Mouse (Mus musculus) hindbrain, embryonic 10.5 days (tissue): ENCODE results near the gene Gm28038. TPM values are rescaled to one million over a fixed set of nuclear protein-coding genes. Genes with fewer than 3 reads are reported as not detected.

Experiments used
- DNase-seq: peaks from one replicate; pipeline ENCODE4 v3.0.0-alpha.2; 2017; ENCODE audit warnings: low spot score
- H3K27ac ChIP-seq: fragments of 300-500 bp; sonication (generic); 2 replicates; pipeline ENCODE4 v1.5.1; 2016; ENCODE audit warnings: mild to moderate bottlenecking, moderate library complexity
- H3K27me3 ChIP-seq: fragments of 300-500 bp; sonication (generic); 2 replicates; pipeline ENCODE4 v1.6.1; 2016; ENCODE audit warnings: mild to moderate bottlenecking; ENCODE audit not compliant: poor library complexity, insufficient read depth, severe bottlenecking
- H3K36me3 ChIP-seq: fragments of 300-500 bp; sonication (generic); 2 replicates; pipeline ENCODE4 v1.6.1; 2016; ENCODE audit warnings: mild to moderate bottlenecking, moderate library complexity
- H3K4me1 ChIP-seq: fragments of 300-500 bp; sonication (generic); replicated peaks from 2 replicates; pipeline ENCODE4 v1.6.1; 2016; ENCODE audit warnings: mild to moderate bottlenecking
- H3K4me3 ChIP-seq: fragments of 300-500 bp; sonication (generic); 2 replicates; pipeline ENCODE4 v1.5.1; 2016; ENCODE audit warnings: mild to moderate bottlenecking, moderate library complexity
- H3K9me3 ChIP-seq: fragments of 300-500 bp; sonication (generic); 2 replicates; pipeline ENCODE4 v1.6.1; 2016; ENCODE audit warnings: mild to moderate bottlenecking, moderate library complexity
- WGBS: fragments of 180-500 bp; shearing (Covaris S2); methylation state at CpG from one replicate; pipeline ENCODE4 v1.1.7; 2016; 5-methylcytosine and 5-hydroxymethylcytosine counted together
- polyA plus RNA-seq: library from polyadenylated mRNA; unstranded; fragments of >200 nt; fragmentation: Nextera tagmentation; extraction: Ambion mirVana; gene quantifications from 2 replicates; pipeline ENCODE4 v1.2.1, GENCODE M21; 2016

Gene Gm28038
- polyA plus RNA-seq, 1 experiment from 2014 or later = not detected

DNA sequence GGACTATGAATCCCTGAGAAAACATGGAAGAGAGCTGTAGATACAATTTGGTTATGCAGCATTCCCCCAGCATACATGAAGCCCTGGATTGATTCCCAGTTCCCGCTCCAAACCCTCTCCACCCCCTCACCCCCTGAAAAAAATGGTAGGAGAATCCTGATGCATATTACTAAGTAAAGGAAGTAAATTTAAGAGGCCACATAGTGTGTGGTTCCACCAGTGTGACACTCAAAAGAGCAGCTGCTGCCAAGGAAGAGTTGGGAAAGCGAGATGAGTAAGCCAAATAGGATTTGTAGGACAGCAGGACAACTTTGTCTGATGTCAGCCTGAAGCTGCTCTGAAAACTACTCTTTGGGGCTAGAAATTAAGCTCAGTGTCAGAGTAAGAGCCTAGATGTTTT lies 30.6 kb downstream of the Gm28038 start:
- H3K27ac ChIP-seq = no peak overlapping the region
- no peak for DNase-seq
- no peak overlapping the region for H3K4me3 ChIP-seq
- no peaks in the 10 kb centered on the region for H3K4me1 ChIP-seq
- H3K9me3 ChIP-seq = no peaks in the 10 kb centered on the region
- H3K27me3 ChIP-seq = no peaks in the 10 kb centered on the region
- 94% methylated on average over 2 of the region's 2 CpGs for WGBS
- peaks cover 98% of the 10 kb centered on the region for H3K36me3 ChIP-seq

DNA sequence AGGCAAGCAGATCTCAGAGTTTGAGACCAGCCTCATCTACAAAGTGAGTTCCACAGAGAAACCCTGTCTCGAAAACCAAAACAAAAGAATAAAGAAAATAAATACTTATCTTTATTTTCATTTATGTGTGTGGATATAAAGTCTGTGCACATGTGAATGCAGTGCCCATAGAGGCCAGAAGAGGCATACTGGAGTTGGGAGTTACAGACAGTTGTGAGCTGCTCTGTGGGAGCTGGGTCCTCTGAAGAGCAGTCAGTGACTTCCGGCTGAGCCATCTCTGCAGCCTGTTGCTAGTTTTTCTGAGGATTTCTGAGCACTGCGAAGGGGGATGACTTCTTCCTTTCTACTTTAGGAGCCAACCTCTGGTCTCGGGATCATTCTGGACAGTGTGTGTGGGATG lies 35.3 kb downstream of the Gm28038 start:
- no peak overlapping the region for H3K4me3 ChIP-seq
- WGBS = 93% methylated on average over 4 of the region's 4 CpGs
- no peaks in the 10 kb centered on the region for H3K27me3 ChIP-seq
- peaks cover 98% of the 10 kb centered on the region for H3K36me3 ChIP-seq
- DNase-seq = no peak
- no peak overlapping the region for H3K27ac ChIP-seq
- no peaks in the 10 kb centered on the region for H3K4me1 ChIP-seq
- no peaks in the 10 kb centered on the region for H3K9me3 ChIP-seq

DNA sequence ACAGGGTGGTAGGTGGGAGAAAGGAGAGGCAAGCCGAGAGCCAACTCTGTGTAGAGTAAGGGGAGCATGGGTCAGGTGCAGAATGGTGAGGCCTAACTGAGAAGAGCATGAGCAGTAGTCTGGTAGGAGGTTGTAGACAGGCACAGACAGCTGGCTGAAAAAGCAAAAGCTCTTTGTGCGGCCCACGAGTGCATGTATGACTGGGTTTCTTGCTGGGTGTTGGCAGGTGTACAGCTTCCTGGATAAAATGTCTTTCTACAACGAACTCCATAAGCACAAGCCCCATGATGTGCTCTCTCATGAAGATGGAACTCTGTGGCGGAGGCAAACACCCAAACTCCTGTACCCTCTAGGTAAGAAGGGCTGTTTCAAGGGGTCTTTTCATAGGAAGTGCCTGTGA lies 36.1 kb downstream of the Gm28038 start:
- Histone ChIP-seq H3K36me3 (peaks cover 100% of the 10 kb centered on the region), H3K9me3 (no peaks in the 10 kb centered on the region), H3K4me3 (no peak overlapping the region), H3K4me1 (no peaks in the 10 kb centered on the region), H3K27me3 (no peaks in the 10 kb centered on the region), H3K27ac (no peak overlapping the region)
- no peak for DNase-seq
- WGBS = 96% methylated on average over 5 of the region's 5 CpGs

DNA sequence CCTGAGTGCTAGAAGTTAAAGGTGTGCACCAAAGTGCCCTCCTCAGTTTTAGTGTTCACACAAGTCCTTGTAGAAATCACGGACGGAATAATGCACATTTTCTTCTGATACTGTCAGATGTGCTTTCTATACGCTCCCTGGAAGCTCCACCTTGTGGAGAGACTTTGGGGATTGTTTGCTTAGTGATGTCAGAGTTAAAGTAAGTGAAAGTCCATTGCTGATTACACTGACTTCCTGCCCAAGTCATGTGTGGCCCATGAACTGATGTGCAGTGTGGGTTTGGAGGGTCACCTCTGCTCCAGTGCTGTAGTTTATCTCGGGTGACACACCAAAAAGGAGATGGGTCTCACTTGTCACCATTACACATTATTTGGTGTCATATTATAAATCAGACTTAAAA lies 38.4 kb downstream of the Gm28038 start:
- Histone ChIP-seq H3K9me3 (no peaks in the 10 kb centered on the region), H3K4me1 (no peaks in the 10 kb centered on the region), H3K4me3 (no peak overlapping the region), H3K27ac (no peak overlapping the region), H3K36me3 (peaks cover 100% of the 10 kb centered on the region), H3K27me3 (no peaks in the 10 kb centered on the region)
- WGBS = 93% methylated on average over 4 of the region's 4 CpGs
- DNase-seq = no peak

DNA sequence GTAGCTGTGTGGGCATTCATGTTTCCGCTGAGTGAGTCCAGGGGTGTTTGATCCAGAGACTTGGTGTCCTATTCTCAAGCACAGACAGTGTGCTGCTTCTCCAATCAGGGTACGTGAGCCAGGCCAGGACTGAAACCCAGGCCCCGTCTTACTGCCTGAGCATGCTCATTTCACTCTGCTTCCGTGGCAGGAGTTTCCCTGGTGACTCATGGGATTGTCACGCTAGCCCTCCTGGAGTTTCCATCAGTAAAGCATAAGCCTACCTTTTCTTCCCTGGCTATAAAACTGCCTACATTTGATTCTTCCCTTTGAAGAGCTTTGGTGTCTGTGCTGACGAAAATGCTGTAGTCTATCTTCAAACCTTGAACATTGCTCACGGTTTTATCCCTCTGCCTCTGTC lies 42.3 kb downstream of the Gm28038 start:
- peaks cover 100% of the 10 kb centered on the region for H3K36me3 ChIP-seq

DNA sequence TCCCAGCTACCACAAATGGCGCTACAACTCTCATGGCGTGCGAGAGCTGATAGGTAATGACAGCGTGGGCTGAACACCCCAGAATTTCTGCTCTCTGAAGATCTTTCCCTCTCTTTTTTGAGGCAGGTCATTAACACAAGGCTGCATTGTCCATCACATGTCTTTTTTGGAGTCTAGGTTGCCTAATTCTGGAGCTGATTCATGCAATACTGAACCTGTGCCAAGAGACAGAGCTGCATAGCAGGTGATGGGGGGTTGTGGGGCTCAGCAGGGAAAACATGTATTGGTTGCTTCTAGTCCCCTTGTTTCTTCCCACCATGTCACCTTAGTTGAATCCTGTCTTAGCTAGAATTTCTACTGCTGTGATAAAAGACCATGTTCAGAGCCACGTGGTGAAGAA lies 44.5 kb downstream of the Gm28038 start:
- no peak overlapping the region for H3K27ac ChIP-seq
- no peaks in the 10 kb centered on the region for H3K27me3 ChIP-seq
- no peak overlapping the region for H3K4me3 ChIP-seq
- peaks cover 100% of the 10 kb centered on the region for H3K36me3 ChIP-seq
- no peak for DNase-seq
- no peaks in the 10 kb centered on the region for H3K9me3 ChIP-seq
- H3K4me1 ChIP-seq = no peaks in the 10 kb centered on the region
- 95% methylated on average over 5 of the region's 5 CpGs for WGBS

More for the DNA sequence above, 42.3 kb downstream of the Gm28038 start:
- no peak for DNase-seq
- WGBS = 93% methylated on average over 7 of the region's 7 CpGs
- Histone ChIP-seq H3K27ac (no peak overlapping the region), H3K4me1 (no peaks in the 10 kb centered on the region), H3K4me3 (no peak overlapping the region), H3K27me3 (no peaks in the 10 kb centered on the region), H3K9me3 (no peaks in the 10 kb centered on the region)

DNA sequence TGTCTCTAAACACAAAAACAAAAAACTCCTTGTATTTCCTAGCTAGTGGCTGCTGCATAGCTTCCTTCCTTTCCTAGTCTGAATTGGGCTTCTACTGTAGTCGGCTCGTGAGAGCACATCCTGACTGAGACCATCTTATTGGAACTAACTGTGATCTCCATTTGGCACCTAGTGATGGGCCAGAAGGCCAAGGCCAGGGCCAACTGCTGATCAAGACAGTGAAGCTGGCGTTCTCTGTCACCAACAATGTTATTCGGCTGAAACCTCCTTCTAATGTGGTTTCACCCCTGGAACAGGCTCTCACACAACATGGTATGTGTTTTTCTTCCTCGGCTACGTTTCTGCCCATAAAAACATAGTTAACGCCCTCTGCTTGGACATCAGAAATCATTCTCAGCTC lies 46.4 kb downstream of the Gm28038 start:
- WGBS = 95% methylated on average over 7 of the region's 7 CpGs
- H3K36me3 ChIP-seq = peaks cover 100% of the 10 kb centered on the region
- no peak overlapping the region for H3K4me3 ChIP-seq
- H3K9me3 ChIP-seq = no peaks in the 10 kb centered on the region
- no peak overlapping the region for H3K27ac ChIP-seq
- DNase-seq = no peak
- H3K4me1 ChIP-seq = no peaks in the 10 kb centered on the region
- H3K27me3 ChIP-seq = no peaks in the 10 kb centered on the region

DNA sequence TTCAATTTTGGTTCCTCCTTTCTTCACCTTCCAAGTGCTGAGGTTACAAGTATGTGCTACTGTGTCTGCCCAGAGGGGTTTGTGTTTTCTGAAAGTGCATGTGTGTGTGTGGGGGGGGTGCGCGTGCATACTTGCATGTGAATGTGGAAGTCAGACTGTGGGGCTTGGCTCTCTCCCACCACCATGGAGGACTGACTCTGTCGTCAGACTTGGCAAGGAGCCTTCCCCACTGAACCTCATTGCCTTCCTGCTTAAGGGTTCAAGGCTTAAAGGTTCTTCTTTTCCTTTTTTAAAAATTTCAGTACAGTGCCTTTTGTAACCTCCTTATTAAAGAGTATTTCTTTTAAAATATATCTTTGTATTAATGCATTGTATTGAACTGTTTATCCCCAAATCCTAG lies 47.9 kb downstream of the Gm28038 start:
- Histone ChIP-seq H3K9me3 (no peaks in the 10 kb centered on the region), H3K4me1 (no peaks in the 10 kb centered on the region), H3K27me3 (no peaks in the 10 kb centered on the region), H3K27ac (no peak overlapping the region), H3K4me3 (no peak overlapping the region), H3K36me3 (peaks cover 100% of the 10 kb centered on the region)
- DNase-seq = no peak
- 93% methylated on average over 3 of the region's 3 CpGs for WGBS

DNA sequence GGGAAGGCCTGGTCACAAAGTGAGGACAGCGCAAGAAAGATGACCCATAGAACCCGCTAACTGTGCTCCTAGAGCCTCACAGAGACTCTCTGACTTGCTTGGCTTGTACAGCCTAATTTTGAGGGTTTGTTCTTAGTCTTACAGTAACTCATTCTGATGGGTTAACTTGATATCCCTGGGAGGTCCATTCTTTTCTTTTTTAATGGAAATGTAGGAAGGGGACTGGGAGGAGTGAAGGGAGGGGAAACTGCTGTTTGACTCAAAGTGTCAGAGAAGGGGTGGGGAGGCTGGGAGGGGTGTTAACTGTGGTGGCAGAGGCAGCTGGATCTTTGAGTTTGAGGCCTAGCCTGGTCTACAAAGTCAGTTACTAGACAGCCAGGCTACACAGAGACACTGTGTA lies 54.5 kb downstream of the Gm28038 start:
- no peaks in the 10 kb centered on the region for H3K9me3 ChIP-seq
- WGBS = 93% methylated on average over 2 of the region's 2 CpGs
- H3K4me1 ChIP-seq = no peaks in the 10 kb centered on the region
- H3K27ac ChIP-seq = no peak overlapping the region
- H3K36me3 ChIP-seq = peaks cover 100% of the 10 kb centered on the region
- DNase-seq = no peak
- H3K27me3 ChIP-seq = no peaks in the 10 kb centered on the region
- no peak overlapping the region for H3K4me3 ChIP-seq

DNA sequence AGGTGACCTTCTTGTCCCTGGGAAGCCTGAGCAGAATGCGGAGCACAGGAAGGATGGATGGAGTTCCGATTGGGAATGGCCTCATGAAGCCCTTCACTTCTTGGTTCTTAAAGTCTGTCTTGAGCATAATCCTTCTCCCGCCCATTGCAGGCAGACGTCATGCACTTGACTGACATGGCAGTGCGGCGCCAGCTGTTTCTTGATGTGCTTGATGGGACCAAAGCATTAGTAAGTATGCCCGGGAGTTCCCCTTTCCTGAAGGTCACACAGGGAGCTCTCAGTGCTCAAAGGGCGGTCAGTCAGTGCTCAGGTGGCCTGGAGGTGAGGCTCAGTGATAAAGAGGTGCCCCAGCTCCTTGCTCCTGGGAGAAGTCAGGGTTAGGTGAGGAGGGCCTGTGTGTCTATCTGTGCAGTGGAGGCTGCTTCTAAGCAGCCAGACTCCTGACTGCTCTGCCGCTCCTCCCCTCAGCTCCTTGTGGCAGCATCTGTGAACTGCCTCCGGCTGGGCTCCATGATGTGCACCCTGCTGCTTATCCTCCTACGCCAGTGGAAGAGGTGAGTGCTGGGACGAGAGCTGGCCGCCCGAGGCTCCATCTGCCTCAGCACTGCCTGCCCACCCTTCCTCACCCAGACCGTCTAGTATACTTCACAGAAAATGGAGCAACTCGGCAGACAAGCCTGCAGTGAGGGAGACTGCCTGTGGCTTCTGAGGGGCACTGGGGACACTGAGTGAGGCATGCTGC lies 55.5 kb downstream of the Gm28038 start:
- no peaks in the 10 kb centered on the region for H3K4me1 ChIP-seq
- no peak for DNase-seq
- H3K9me3 ChIP-seq = no peaks in the 10 kb centered on the region
- H3K27ac ChIP-seq = no peak overlapping the region
- H3K36me3 ChIP-seq = peaks cover 100% of the 10 kb centered on the region
- H3K27me3 ChIP-seq = no peaks in the 10 kb centered on the region
- WGBS = 86% methylated on average over 16 of the region's 16 CpGs
- no peak overlapping the region for H3K4me3 ChIP-seq

DNA sequence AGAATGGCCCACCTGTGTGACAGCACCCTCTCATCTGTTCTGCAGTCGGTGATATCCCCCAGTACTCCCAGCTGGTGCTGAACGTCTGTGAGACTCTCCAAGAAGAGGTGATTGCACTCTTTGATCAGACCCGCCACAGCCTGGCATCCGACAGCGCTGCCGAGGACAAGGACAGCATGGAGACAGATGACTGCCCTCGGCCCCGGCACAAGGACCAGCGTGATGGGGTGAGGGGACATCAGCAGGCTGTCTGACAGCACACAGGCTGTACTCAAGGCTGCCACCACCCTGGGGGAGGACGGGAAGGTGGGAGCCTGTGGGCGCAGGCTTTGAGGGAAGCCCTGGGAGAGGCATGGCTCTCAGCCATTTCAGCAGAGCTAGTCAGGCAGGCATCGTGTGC lies 56.3 kb downstream of the Gm28038 start:
- peaks cover 100% of the 10 kb centered on the region for H3K36me3 ChIP-seq
- H3K27ac ChIP-seq = no peak overlapping the region
- 94% methylated on average over 12 of the region's 12 CpGs for WGBS
- DNase-seq = no peak
- H3K4me1 ChIP-seq = no peaks in the 10 kb centered on the region
- H3K4me3 ChIP-seq = no peak overlapping the region
- H3K9me3 ChIP-seq = no peaks in the 10 kb centered on the region
- H3K27me3 ChIP-seq = no peaks in the 10 kb centered on the region

DNA sequence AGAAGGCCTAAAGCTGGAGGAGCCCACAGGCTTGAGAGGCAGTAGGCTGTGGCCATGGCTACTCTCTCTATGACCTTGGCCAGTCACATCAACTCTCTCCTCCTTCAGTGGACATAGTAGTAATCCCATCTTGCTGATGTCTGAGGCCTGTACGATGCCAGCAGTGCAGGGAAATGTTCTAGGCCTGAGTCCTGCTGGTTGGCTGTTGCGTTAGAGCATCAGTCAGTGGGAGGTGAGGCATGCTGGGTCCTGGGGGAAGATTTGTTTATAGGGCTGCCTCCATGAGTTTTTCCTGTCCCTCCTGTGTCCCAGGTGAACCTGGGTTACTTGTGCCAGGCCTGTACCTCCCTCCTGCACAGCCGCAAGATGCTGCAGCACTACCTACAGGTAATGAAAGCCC lies 61.2 kb downstream of the Gm28038 start:
- Histone ChIP-seq H3K27ac (no peak overlapping the region), H3K9me3 (no peaks in the 10 kb centered on the region), H3K27me3 (no peaks in the 10 kb centered on the region), H3K36me3 (peaks cover 100% of the 10 kb centered on the region), H3K4me3 (no peak overlapping the region), H3K4me1 (no peaks in the 10 kb centered on the region)
- no peak for DNase-seq
- 90% methylated on average over 3 of the region's 3 CpGs for WGBS

DNA sequence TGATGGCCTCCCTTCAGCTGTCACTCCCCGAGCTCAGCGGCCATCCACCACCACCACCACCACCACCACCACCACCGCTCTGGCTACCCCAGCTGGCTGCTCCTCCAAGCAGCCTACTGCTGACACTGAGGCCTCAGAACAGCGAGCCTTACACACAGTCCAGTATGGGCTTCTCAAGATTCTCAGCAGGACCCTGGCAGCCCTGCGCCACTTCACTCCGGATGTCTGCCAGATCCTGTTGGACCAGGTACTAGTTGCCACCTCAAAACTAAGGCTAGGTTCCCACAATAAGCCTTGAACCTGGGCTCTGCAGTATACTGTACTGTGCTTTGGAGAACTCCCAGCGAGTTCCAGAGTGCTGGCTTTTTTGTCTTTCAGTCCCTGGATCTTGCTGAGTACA lies 61.7 kb downstream of the Gm28038 start:
- Histone ChIP-seq H3K27ac (no peak overlapping the region), H3K9me3 (no peaks in the 10 kb centered on the region), H3K4me3 (no peak overlapping the region), H3K4me1 (peaks cover 2% of the 10 kb centered on the region; the same call in 1 of the 2 replicates), H3K36me3 (peaks cover 100% of the 10 kb centered on the region), H3K27me3 (no peaks in the 10 kb centered on the region)
- no peak for DNase-seq
- 95% methylated on average over 7 of the region's 7 CpGs for WGBS
